Mouse (Mus musculus) heart, adult 2 months (tissue): Measurements from ENCODE around the gene Pkn1.

ENCODE experiments used
- CTCF ChIP-seq: fragments of 200-600 bp; IDR thresholded peaks from 2 replicates; pipeline ENCODE4 v1.8.1; 2022; ENCODE audit warnings: antibody characterized with exemption, mild to moderate bottlenecking, moderate library complexity
- EP300 ChIP-seq: fragments of 200-500 bp; IDR thresholded peaks from 2 replicates; pipeline ENCODE4 v1.6.1; 2011; ENCODE audit warnings: low read depth, low read length, control low read depth; ENCODE audit not compliant: insufficient read depth
- POLR2A ChIP-seq: fragments of 200-500 bp; IDR thresholded peaks from 2 replicates; pipeline ENCODE4 v1.6.1; 2011; ENCODE audit warnings: mild to moderate bottlenecking, low read depth, low read length, control low read depth; ENCODE audit not compliant: insufficient read depth

- peak; percentile 85 for TF ChIP-seq EP300
- peak; percentile 58 for TF ChIP-seq POLR2A
- no peak for TF ChIP-seq CTCF
Observed at GRCm38 (mm10) chr8:83738949-83739710, 40.2 kb upstream of the Pkn1 start.
